Mouse (Mus musculus): Measurements from ENCODE around the gene Gpr162.
A peak's percentile ranks its signal among the peaks of the same experiment; 100 is the strongest.
"Not testable (repeated sequence)": the region's sequence is repeated elsewhere in the genome, so short reads cannot be mapped to it uniquely, and the experiment has no call there.

Gpr162 gene

DNA sequence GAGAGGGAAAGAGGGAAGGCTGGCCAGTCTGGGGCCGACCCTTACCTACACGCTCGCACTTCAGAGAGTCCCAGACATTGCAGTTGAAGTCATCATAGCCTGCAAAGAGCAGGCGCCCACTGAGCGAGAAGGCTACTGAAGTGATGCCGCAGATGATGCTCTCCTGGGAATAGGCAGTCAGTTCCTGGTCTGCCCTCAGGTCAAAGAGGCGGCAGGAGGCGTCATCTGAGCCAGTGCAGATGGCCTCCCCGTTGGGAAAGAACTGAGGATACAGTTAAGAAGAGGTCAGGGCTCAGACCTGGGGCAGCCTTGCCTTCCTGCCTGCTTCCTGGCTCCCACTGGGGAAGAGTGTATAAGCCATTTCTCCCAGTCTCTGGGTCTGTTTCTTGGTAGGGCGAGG is 28.3 kb downstream of the Gpr162 start:
- DNase-seq = no peak

DNA sequence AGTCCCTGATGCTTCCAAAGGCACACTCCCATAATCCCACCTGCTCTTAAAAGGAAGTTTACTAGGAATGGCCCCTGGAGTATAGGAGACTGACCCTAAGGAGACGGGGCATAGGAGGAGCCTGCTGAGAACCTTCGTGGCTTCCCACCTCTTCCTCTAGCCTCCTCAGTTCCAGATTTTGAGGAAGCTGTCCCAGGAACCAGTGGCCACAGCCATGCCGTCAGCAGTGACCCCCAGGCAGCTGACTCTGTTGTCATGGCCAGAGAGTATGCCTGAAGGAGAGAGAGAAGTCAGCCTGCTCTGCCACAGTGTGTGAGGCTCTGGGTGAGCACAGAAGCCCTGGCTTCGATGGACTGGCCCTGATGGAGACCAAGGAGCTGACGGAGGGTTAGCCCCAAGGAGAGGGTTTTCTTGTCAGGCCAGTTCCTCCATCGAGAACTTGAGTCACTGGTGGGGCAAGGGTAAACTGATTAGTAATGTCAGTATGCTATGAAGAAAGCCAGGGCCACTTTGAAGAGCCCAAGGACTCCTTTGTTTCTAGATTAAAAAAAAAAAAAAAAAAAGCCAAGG is 29.2 kb downstream of the Gpr162 start:
- no peak for DNase-seq

DNA sequence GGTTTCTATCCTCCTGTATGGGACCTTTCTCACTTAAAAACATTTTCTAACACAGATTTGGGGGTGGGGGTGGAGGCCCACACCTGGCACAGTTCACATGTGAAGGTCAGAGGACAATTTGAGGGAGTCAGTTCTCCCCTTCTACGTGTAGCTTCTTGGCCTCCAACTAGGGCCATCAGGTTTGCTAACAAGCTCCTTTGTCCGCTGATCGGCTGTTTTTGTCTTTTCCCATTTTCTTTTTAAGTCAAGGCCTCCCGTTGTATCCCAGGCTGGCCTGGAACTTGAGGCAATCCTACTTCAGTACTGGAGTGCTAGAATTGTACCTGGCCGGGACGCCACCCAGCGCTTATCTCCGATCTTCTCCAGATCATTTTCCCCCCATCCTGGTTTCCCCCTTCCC is 32.1 kb downstream of the Gpr162 start:
- DNase-seq = no peak

DNA sequence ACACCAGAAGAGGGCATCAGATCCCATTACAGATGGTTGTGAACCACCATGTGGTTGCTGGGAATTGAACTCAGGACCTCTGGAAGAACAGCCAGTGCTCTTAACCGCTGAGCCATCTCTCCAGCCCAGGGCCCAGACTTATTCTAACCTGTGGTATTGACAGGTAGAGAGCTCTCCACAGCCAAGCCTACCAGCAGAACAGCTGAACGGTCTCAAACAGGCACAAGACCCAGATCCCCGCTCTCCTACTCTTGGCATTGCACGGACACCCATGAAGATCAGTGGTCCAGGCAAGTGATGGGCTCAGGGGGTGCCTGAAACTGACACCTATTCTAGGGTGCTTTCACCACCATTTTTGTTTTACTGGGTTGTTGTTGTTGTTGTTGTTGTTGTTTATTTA is 32.6 kb downstream of the Gpr162 start:
- not testable (repeated sequence) for DNase-seq

DNA sequence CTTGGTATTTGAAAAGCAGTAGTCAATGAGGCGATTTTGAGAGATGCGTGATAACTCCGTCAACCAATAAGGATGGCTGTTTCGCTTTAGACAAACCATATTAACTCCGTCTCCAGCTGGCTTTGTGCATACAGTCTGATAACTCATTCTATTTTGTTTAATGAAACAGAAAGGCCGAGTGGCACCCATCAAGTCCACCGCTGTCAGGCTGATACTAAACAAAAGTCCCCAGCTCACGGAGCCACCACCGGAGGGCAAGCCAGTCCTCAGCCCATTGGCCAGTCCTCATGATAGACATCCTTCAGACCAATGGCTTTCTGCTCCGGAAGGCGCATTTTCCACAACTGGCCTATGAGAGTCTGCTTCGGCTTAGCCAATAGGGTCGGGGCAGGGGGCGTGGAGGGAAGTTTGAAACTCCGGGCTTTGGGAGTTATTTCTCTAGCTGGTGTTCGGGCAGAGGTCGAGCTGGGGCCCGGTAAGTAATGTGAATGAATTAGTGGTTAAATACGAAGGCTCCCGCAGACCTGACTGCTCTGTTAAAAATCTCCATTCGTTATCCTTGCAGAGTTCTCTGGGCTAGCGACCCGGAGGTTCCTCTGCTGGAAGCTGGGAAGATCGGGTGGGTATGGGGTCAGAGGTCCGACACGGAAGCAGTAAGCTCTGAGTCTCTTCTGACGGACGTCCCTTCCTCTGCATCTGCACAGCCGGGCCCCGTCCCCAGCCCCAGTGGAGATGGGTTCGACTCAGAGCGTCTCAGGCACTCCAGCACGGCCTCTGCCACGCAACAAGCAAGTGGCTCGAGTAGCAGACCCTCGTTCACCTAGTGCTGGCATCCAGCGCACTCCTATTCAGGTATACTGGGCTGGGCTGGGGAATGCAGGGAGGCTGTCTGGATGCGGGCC is 33.7 kb downstream of the Gpr162 start:
- peak; percentile 98 for DNase-seq

DNA sequence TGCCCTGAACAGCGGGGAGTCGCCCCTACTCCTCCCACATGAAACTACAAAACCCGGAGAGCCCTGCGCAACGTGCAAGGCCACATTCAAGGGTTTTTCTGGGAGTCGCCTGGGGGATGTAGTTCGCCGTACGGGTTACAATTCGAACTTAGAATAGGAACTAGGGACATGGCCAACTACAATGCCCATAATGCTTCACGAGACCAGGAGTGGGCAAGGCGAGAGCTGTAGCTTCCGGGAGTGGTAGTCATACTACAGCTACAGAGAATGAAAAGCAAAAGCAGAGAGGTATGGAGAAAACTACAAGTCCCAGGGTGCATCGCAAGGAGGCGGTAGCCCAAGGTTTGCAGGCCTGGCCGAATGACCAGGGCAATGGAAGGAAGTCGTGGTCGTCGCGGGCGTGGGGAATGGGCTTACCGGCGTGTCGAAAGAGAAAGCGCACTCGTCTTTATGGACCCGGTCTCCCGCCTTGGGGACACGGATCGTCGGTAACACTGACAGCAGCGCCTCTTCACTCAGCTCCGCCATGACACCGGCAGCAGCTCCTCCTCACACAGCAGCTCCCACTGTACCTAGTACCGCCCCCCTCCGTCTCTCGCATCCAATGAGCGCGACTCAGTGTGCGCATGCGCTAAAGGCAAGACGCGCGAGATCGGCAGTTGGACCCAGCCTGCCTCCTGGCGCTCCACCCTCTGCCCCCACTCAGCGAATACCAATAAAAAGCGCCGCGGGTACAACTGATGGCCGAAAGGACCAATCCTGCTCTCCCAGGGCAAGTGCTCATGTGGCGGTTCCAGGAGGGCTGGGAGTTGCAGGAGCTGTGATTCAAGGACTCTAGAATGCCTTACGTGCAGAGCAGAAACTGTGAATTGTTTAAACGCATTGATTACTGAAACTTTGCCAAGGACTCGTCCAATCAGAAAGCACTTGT is 34.6 kb downstream of the Gpr162 start, which contains the start of the genes Usp5 and Cdca3:
TSS of gene Usp5 (minus strand) at position 617 of the 931 bp plus-strand sequence.
TSS of gene Cdca3 (plus strand) at position 680 of the 931 bp plus-strand sequence.
- DNase-seq = peak; percentile 100

DNA sequence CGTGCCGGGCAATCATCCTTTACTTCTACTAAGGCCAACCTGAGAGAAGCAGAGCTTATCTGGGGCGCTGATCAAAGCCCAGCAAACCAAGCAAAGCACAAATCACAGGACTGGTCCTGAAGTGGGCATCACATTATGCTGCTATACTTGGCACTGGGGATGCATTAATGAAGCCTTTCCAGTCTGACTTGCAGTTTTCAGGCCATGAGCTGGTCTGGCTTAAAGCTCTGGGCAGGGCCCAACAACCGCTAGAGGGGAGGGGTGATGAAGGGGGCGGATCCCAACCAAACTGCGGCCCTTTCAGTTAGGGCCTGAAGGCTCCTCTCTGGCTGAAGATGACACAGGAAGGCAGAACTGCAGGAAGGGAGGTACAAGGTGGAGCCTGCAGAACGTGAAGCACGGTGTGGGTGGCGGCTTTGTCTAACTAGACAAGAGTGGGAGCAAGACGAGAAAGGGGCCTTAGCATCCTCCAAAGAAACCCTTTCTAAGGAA is 35.6 kb downstream of the Gpr162 start:
- DNase-seq = no peak

DNA sequence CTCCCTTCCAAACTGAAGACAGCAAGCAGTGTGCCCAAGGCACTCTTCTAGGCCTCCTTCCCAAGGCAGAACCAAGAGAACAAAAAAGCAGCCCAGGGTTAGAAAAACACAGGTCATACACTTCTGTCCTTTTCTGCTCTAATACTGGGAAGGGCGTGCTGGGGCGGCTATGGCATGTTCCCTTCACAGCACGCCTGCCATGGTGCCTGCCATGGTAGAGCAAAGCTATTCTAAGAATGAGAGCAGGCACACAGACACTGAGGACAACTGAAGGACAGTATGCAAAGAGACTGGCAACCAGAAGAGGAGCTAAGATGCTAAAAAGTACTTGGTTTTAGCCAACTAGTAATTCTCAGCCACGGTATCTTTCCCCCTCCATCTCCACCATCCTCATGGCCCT is 41.7 kb downstream of the Gpr162 start:
- DNase-seq = no peak

DNA sequence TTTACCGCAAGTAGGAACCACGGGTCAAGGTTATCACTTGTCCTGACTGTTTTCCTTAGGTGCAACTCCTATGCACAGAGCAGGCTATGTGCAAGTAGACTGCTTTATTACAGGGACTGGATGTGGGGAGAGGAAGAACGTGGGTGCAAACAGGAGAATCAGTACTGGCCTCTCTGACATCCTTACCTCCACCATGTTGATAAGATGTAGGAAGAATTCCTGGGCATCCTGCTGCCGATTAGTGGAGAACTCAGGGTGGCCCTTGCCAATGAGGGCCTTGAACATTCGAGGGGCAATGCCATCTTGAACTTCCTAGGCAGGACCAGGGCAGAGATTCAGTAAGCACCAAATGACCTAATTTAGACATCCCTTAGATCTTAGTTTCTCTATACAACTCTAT is 42.9 kb downstream of the Gpr162 start:
- no peak for DNase-seq

DNA sequence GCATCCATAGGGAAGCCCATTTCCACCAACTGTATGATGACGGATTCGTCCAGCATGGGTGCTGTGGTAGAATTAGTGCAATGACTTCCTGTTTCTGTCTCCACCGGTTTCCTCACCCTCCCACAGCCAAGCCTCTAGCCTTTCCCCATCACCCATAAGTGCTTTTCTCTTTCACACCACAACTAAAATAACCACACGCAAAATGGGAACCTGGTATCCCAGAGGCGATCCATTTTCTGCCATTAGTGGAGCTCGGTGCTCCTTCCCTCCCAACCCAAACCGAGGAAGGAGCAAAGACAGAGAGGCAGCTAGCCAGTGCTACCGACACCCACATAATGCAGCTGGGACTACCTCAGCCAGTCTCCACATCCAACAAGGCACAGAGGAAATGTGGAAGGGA is 45.8 kb downstream of the Gpr162 start:
- DNase-seq = no peak

DNA sequence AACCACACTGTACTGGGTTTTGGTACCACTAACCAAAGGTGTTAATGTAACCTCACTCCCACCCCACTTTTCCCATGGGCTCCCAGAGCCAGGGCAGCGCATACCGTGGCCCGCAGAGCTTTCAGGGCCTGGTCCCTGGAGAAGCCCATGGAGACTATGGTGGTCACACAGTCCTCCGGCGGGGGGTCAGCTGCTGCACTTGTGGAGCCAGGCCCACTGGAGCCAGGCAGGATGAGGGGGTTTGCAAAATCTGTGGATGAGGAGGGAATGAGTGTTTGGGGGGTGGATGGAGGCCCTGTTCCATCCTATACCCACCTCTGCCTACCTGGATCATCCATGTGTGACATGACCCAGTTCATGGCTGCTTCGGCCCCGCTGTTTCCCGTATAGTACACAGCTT is 46.2 kb downstream of the Gpr162 start:
- DNase-seq = no peak

DNA sequence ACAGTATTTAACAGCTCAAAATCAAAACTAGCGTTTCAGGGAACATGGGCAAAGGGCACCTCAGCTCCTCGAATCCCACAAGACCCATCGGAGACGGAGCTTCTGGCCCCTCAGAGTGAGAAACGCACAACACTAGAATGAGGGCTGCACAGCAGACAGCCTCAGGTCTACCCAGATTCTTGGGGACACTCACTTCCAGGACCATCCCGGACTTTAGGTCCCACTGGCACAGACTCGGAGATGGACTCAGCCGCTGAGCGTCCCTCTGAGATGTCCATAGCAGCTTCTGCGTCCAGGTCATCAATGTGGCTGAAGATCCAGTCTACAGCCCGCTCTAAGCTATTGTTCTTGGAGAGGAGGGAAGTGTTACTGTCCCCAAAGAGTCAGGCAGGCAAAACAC is 46.7 kb downstream of the Gpr162 start:
- no peak for DNase-seq

DNA sequence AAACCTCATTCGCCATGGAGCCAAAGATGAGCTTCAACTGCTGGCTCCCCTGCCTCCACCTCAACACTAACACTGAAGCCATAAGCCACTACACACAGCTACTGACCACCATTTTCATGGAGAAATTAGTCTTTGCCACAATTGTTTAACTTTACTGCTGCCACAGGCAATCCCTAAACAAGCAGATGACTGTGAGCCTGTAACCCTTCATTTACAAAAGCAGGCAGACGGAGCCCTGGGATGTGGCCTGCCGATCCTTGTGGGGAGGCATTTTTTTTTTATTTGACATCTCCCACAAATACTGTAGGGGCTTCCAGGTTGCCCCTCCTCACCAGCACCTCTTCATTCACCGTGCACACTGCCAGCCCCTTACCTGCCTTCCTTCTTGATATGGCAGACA is 47.2 kb downstream of the Gpr162 start:
- DNase-seq = no peak

DNA sequence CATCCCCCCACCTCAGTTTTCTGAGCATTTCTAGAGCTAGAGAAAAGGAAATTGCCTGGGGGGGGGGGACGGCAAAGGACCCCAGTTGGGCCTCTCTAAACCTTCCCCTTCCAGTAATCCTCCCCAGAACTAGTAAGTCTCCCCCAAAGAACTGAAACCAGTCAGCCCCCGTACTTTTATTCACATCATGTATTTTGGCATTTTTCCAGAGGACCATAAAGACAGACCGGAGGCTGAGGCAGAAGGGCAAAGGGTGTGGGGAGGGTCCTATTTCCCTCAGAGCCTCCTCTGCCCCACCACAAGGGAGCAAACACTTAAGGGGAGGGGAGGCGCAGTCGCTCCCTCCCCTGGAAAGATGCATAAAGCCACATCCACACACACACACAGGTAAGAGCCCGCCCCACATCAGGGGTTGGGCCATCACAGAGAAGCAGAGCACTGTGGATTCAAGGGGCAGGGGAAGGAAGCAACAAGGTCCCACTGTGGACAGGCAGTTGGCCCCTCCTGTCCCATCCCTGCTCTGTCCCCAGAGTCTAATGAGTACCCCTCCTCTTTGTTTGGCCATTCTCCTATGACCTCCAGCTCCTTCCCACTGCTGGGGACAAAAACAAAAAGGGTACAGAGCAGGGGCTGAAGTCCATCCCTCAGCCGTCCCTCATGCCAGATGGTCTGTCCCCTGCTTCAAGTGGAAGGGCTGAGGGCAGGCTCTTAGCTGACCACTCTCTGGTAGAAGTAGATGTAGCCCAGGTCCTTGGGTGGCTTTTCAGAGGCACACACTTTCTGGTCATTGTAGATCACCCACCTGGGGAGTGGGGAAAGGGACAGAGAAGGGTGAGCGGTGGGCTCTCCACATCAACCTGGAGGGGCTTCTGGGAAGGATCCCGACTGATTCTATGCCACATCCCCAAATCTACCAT is 48.7 kb downstream of the Gpr162 start:
- DNase-seq = no peak

DNA sequence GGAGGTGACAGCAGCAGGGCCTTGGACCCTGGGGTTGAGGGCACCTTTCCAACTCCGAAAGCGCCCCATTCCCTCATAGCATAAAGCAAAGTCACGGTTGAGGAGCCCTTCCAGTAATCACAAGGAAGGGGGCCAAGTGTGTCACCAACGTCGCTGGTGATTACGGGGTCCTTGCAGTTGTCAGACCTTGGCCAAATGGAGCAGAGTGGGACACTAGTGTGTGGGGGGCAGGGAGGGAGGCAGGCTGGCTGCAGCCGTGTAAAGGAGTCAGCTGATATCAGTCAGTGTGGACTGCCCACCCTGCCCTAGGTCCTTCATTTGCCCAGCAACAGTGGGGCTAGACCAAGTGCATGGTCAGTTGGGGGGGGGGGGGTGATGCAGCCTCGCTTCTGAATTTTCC is 49.3 kb downstream of the Gpr162 start:
- no peak for DNase-seq

DNA sequence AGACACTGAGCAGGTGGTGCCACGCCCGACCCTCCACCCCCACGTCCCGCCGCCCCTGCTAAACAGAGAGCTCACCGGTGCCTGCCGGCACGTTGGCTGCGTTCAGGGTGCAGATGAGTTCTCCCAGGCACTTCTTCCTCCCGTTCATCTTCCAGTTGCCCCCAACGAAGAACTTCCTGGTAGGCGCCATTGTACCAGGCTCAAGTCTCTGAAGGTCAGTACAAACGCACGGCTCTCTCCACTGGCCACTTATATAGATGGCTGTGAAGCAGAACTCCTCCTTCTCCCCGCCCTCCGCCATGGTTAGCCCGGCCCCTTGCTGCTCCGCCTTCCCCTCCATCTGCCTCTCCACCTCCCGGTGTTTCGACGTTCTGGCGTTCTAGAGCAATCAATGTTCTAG is 49.9 kb downstream of the Gpr162 start, which contains the start of gene Tpi1:
TSS of gene Tpi1 (minus strand) at position 364 of the 400 bp plus-strand sequence.
- peak; percentile 91 for DNase-seq

DNA sequence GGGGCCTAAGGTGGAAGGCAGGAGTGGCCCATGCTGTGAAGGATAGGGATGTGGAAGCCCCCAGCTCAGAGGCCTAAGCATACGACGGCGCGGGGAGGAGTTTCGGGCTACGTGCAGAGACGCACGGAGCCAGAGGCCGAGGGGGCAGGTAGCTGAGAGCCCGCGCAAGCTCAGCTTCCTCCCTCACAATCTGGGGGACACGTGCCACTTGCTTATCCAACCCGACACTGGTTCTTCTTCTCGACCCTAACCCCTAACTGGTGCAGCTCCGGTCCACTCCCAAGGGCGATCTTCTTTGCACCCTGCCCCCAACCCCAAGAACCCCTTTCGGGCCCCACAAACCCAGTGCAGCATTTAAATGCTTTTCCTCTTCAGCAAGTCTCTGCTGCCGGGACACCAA is 50.3 kb downstream of the Gpr162 start:
- DNase-seq = peak; percentile 85

DNA sequence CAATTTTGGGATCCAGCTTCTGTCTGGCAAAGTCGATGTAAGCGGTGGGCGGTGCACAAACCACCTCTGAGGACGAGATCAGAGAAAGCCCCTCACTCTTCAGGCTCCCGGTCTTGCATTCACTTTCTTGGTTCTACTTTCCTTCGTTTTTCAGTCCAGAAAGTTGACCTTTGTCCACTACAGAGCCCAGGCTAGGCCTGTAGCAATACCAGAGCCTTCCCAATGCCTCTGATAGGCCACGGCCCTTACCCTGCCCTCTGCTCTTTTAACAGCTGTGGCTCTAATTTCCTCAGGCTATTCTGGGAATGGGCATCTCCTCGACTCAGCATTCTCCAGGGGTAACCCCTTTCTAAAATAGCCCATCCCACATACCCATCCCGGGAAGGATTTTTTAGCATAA is 50.9 kb downstream of the Gpr162 start:
- DNase-seq = no peak

DNA sequence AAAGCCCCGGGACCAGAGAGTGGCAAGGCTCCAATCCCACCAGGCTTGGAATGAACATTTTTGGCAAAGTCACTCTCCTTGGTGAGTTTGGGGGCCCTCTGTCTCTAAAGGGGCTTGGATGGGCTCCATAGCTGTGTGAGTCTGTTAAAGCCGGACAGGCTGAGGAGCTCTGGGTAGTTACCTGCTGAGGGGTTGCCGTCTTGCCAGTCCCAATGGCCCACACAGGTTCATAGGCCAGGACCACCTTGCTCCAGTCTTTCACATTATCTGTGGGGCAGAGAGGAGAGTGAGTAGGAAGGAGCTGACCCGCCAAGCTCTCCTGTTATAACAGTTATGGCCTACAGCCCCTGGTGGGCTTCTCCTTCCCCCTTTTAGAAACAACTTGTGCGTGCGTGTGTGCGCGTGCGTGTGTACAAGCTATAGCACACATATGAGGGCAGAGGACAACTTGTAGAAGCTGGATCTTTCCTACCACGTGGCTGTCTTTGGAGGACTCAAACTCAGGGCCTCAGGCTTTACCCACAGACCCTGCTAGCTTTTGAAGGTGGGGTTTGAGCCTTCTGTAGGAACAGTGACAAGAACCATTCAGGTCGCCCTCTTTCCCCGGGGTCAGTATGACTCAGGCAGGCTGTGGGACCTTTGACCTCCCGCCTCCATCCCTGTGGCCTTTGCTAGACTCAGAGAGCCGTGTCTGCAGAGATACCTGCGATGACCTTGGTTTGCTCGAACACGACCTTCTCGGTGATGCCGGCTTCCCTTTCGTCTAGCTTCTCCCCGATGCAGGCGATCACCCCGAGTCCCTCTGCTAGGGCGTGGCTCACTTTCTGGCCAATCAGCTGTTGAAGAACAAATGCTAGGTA is 51.9 kb downstream of the Gpr162 start:
- no peak for DNase-seq

DNA sequence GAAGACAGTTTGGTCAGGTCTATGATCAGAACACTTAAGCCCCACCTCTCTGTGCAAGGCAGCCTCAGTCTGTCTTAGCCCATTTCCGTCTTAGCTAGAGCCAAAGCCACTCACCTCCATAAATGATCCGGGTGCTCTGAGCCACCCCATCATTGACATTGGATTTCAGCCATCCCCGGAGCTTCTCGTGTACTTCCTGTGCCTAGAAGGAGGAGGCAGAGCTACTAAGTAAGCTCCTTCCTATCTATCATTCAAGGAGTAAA is 52.4 kb downstream of the Gpr162 start:
- no peak for DNase-seq
